Mouse (Mus musculus): ENCODE measurements around the gene Adamts18.

DNA sequence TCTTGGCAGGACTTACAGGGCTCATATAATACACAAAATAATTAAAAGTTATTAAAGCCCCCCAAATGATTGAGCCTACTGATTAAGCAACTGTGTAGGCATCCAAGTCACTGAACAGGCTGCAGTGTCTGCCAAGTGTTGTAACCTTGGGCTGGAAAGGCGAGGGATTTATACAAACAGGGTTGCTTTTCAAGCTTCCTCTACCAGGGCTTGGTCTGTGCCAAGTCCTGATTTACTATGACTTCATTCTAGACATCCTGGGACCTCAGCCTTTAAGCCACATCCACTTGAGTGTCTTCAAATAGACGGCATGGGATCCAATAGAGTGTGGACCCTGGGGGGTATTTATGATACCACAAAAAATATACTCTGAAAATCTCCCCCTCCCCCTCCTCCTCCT, 173.3 kb downstream of the Adamts18 start:
- no peak for TF ChIP-seq GATA1 (IDR thresholded peaks at IDR 0.05; ENCODE audit: borderline replicate concordance, low read length)
- no peak for TF ChIP-seq FLI1 (IDR thresholded peaks at IDR 0.05; ENCODE audit: low read length)
